9 mouse cellular contexts compared by ENCODE assay signal in the genomic region with DNA sequence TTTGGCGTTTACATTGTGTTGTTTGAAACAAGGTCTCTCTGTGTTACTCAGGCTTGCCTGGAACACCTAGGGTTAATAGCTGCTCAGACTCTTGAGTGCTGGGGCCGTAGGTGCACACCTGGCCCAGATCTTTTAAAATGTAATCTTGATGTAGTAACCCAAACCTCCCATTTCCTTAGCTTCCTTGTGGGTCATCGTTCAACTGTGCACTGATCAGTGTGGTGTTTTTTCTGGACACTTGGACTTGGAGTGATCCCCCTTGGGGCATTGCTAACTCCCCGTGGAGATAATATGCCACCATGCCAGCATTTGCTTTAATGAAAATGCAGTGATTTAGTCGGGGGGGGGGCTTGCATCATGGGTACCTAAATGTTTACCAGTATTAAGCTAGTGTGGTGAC.
A peak's percentile ranks its signal among the peaks of the same experiment; 100 is the strongest.
DNase-seq lines count a peak whose midpoint lies in the region; ATAC-seq and TF ChIP-seq lines count a peak whose summit lies in the region.
"Had no signal": no experiment of that assay in that cellular context is flagged by ENCODE, and none has a peak within 500 bp of the region (broad histone marks: within the 10 kb centered on the region; RNA-seq: fewer than 3 reads in every experiment).

No protein-coding gene starts in this region.

- peaks cover 89% of the 10 kb centered on the region for H3K79me2 ChIP-seq in macrophage (ENCODE audit: inconsistent target)

- no peak overlapping the region for H3K4me3 ChIP-seq in heart, embryonic 15.5 days
- no peak overlapping the region for H3K4me3 ChIP-seq in hindbrain, embryonic 11.5 days (ENCODE audit: low read depth, low read length)
- H3K4me3 ChIP-seq in macrophage (ENCODE audit: inconsistent target): no peak overlapping the region
- H3K4me3 ChIP-seq: erythroblast, embryonic 14.5 days had no signal

- no peak for ATAC-seq in heart, embryonic 15.5 days (replicated peaks; ENCODE audit: insufficient number of reproducible peaks, insufficient read depth, low FRiP score, low read depth)
- peak; percentile 46 for ATAC-seq in hindbrain, embryonic 11.5 days (ENCODE audit: low FRiP score)

- no peaks in the 10 kb centered on the region for H3K36me3 ChIP-seq in heart, embryonic 15.5 days
- H3K36me3 ChIP-seq in hindbrain, embryonic 11.5 days (ENCODE audit: control insufficient read depth, insufficient read depth, low read length): no peaks in the 10 kb centered on the region
- H3K36me3 ChIP-seq in macrophage (ENCODE audit: inconsistent target): 0 out of 2 replicates have a peak, but pooled peaks cover 3% of the 10 kb centered on the region

- no peak overlapping the region for H3K4me2 ChIP-seq in heart, embryonic 15.5 days
- no peak overlapping the region for H3K4me2 ChIP-seq in hindbrain, embryonic 11.5 days (replicated peaks; ENCODE audit: low read depth, low read length)

- WGBS in heart, embryonic 15.5 days: 30% methylated on average over 5 of the region's 5 CpGs
- WGBS in hindbrain, embryonic 11.5 days: 55% methylated on average over 5 of the region's 5 CpGs
- 33% methylated on average over 5 of the region's 5 CpGs for WGBS in macrophage (ENCODE audit: missing documents)

- TF ChIP-seq POLR2A in brain, embryonic 14.5 days (IDR thresholded peaks at IDR 0.05; ENCODE audit: borderline replicate concordance, extremely low read depth, insufficient read depth, insufficient read length, poor library complexity, severe bottlenecking): no peak

- intact Hi-C loops in heart, postnatal 36 days (cut with DNase I): loop anchor here (5.0 kb wide), 2 partner anchors 37 to 152 kb away; a partner anchor contains a TSS
- intact Hi-C loops in left cerebral cortex, postnatal 14 days (cut with DNase I): no loop called here

- peaks cover 74% of the 10 kb centered on the region for H3K4me1 ChIP-seq in heart, embryonic 15.5 days (replicated peaks)
- H3K4me1 ChIP-seq in hindbrain, embryonic 11.5 days (replicated peaks; ENCODE audit: control insufficient read depth, insufficient read depth, low read length): no peaks in the 10 kb centered on the region; the same call in 1 of the 2 replicates

- H3K27ac ChIP-seq in heart, embryonic 15.5 days: peak overlapping the region; percentile 78
- 0 out of 2 replicates have a peak overlapping the region, but pooled peaks have one; percentile 19 for H3K27ac ChIP-seq in hindbrain, embryonic 11.5 days (ENCODE audit: low read depth, low read length)
- peak overlapping the region; percentile 63 for H3K27ac ChIP-seq in macrophage

- H3K27me3 ChIP-seq in heart, embryonic 15.5 days: no peaks in the 10 kb centered on the region
- no peaks in the 10 kb centered on the region for H3K27me3 ChIP-seq in hindbrain, embryonic 11.5 days (ENCODE audit: control insufficient read depth, insufficient read depth, low read length)

- no peak overlapping the region for H3K9ac ChIP-seq in heart, embryonic 15.5 days
- no peak overlapping the region for H3K9ac ChIP-seq in hindbrain, embryonic 11.5 days (ENCODE audit: low read depth, low read length)

- TF ChIP-seq CTCF in brain, embryonic 14.5 days (IDR thresholded peaks at IDR 0.05; ENCODE audit: borderline replicate concordance, extremely low read depth, insufficient read depth, insufficient read length): no peak

- DNase-seq in heart, postnatal 36 days: no peak
- peak; percentile 12 for DNase-seq in brain, embryonic 14.5 days (ENCODE audit: low read depth)
- DNase-seq in hindbrain, embryonic 11.5 days (ENCODE audit: low spot score): no peak
- DNase-seq in cerebellum, postnatal 36 days: no peak
- DNase-seq in embryo, embryonic 11 days: no peak
- no peak for DNase-seq in left cerebral cortex, postnatal 14 days (ENCODE audit: low spot score in 2 of 2)

- H3K9me3 ChIP-seq in heart, embryonic 15.5 days (replicated peaks): no peaks in the 10 kb centered on the region
- no peaks in the 10 kb centered on the region for H3K9me3 ChIP-seq in hindbrain, embryonic 11.5 days (ENCODE audit: control insufficient read depth, low read length)

Comparison
In these comparisons a context has a peak if more than half of its experiments do, and no peak if none do; other contexts are left out.
1. H3K27ac ChIP-seq: peak in every context shown above with its lines; median percentile 78 in heart, embryonic 15.5 days; 63 in macrophage; 19 in hindbrain, embryonic 11.5 days.